Mouse (Mus musculus) lung, postnatal 10 days (tissue): ENCODE measurements around the gene Myo1a.

Experiments used
- DNase-seq: peaks from one replicate; pipeline ENCODE4 v3.0.0; 2021

Myo1a gene

GRCm38 (mm10) chr10:127763914-127764680 is 59.1 kb downstream of the Myo1a start:
- no peak for DNase-seq

- DNase-seq, result no peak
Observed at GRCm38 (mm10) chr10:127766564-127766963, 61.6 kb downstream of the Myo1a start.
